Mouse (Mus musculus) heart, adult 9 months (tissue): ENCODE data around the gene Ehbp1.
A peak's percentile ranks its signal among the peaks of the same experiment; 100 is the strongest.

ENCODE experiments used
- DNase-seq, 2 experiments: peaks; one replicate each; pipeline ENCODE4 v3.0.0; 2022; ENCODE audit warnings: low spot score in 2 of 2

The Ehbp1 gene

GRCm38 (mm10) chr11:22055908-22056307, 286.2 kb downstream of the Ehbp1 start:
- no peak for DNase-seq

GRCm38 (mm10) chr11:22053034-22053668, 288.9 kb downstream of the Ehbp1 start:
- DNase-seq = no peak

- DNase-seq = no peak
Observed at GRCm38 (mm10) chr11:22050864-22051263, 291.2 kb downstream of the Ehbp1 start.

- no peak for DNase-seq
Observed at GRCm38 (mm10) chr11:22039854-22040426, 302.2 kb downstream of the Ehbp1 start.

GRCm38 (mm10) chr11:22034564-22035105, 307.5 kb downstream of the Ehbp1 start:
- DNase-seq = no peak

GRCm38 (mm10) chr11:22033582-22033981, 308.5 kb downstream of the Ehbp1 start:
- DNase-seq = no peak

- no peak for DNase-seq
Observed at GRCm38 (mm10) chr11:22020602-22021001, 321.5 kb downstream of the Ehbp1 start.

GRCm38 (mm10) chr11:22017444-22017843, 324.6 kb downstream of the Ehbp1 start:
- no peak for DNase-seq

GRCm38 (mm10) chr11:22016341-22016740, 325.8 kb downstream of the Ehbp1 start:
- no peak for DNase-seq

GRCm38 (mm10) chr11:22008817-22009216, 333.3 kb downstream of the Ehbp1 start:
- no peak for DNase-seq

GRCm38 (mm10) chr11:22008129-22008596, 333.9 kb downstream of the Ehbp1 start:
- no peak for DNase-seq

- no peak for DNase-seq
Observed at GRCm38 (mm10) chr11:22007781-22008110, 334.3 kb downstream of the Ehbp1 start.

- DNase-seq = no peak
Observed at GRCm38 (mm10) chr11:22007088-22007780, 334.9 kb downstream of the Ehbp1 start.

- no peak for DNase-seq
Observed at GRCm38 (mm10) chr11:22006471-22007087, 335.5 kb downstream of the Ehbp1 start.

- no peak for DNase-seq
Observed at GRCm38 (mm10) chr11:22005281-22005870, 336.7 kb downstream of the Ehbp1 start.

GRCm38 (mm10) chr11:22004331-22004841, 337.7 kb downstream of the Ehbp1 start:
- no peak for DNase-seq

- DNase-seq = peak in 1 of 2 experiments; percentile 12
Observed at GRCm38 (mm10) chr11:22003341-22003981, 338.6 kb downstream of the Ehbp1 start.

- peak in 1 of 2 experiments; percentile 18 for DNase-seq
Observed at GRCm38 (mm10) chr11:22002783-22003340, 339.2 kb downstream of the Ehbp1 start, which contains the start of gene Otx1. TSS of gene Otx1 (minus strand) at chr11:22002897.

- DNase-seq = peak in 1 of 2 experiments; percentile 4
Observed at GRCm38 (mm10) chr11:22002062-22002782, 339.9 kb downstream of the Ehbp1 start.
